Mouse (Mus musculus) thymus, postnatal 0 days (tissue): ENCODE measurements at regions not wholly inside any gene's neighbourhood (a gene's known extent, or its start where the extent isn't known, plus 50 kb on each side); places are given as distances from the start of the nearest gene placed in this dataset.

Experiments used
- DNase-seq: peaks from one replicate; pipeline ENCODE4 v3.0.0-alpha.2; 2015; ENCODE audit warnings: low spot score

- DNase-seq: no peak
Observed at GRCm38 (mm10) chr10:111419375-111420194, 53.4 kb upstream of the Nap1l1 start.

GRCm38 (mm10) chr10:111420195-111420838 lies 52.7 kb upstream of the Nap1l1 start:
- no peak for DNase-seq

DNA sequence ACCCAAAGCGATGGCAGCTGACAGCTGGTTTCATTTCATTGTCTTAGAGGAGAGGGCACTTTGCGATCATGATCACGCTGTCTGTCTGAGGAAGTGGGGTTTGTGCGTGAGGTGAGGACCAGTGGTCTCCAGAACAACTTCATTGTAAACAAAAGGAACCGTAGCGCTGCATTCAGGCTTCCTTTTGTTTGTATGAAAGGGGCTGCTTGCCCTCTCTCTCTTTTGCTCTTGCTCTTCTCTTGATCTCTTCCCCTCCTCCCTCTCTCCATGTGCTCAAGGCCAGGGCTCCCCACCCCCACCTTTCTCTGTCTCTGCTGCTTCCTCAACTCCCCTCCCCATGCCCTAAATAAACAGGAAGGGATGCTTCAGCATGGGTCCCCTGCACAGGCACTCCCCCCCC lies 51.0 kb upstream of the Nap1l1 start:
- peak; percentile 57 for DNase-seq

- DNase-seq: peak; percentile 50
Observed at GRCm38 (mm10) chr10:111422649-111423048, 50.4 kb upstream of the Nap1l1 start.
